Mouse (Mus musculus): ENCODE measurements around the gene Ppfia2.

Ppfia2 gene

GRCm38 (mm10) chr10:106913032-106913431 lies 442.9 kb downstream of the Ppfia2 start:
- DNase-seq (ENCODE audit: low read depth in 1 of 2, low spot score in 2 of 2) = no peak

GRCm38 (mm10) chr10:106914275-106914674 lies 444.1 kb downstream of the Ppfia2 start:
- DNase-seq (ENCODE audit: low read depth in 1 of 2, low spot score in 2 of 2) = no peak

GRCm38 (mm10) chr10:106914822-106915221 lies 444.7 kb downstream of the Ppfia2 start:
- no peak for DNase-seq (ENCODE audit: low read depth in 1 of 2, low spot score in 2 of 2)

- no peak for DNase-seq (ENCODE audit: low read depth in 1 of 2, low spot score in 2 of 2)
Observed at GRCm38 (mm10) chr10:106924334-106924733, 454.2 kb downstream of the Ppfia2 start.

- DNase-seq (ENCODE audit: low read depth in 1 of 2, low spot score in 2 of 2) = no peak
Observed at GRCm38 (mm10) chr10:106924798-106925197, 454.7 kb downstream of the Ppfia2 start.

GRCm38 (mm10) chr10:106928576-106929332 lies 458.6 kb downstream of the Ppfia2 start:
- no peak for DNase-seq (ENCODE audit: low read depth in 1 of 2, low spot score in 2 of 2)

- no peak for DNase-seq (ENCODE audit: low read depth in 1 of 2, low spot score in 2 of 2)
Observed at GRCm38 (mm10) chr10:106932571-106933073, 462.5 kb downstream of the Ppfia2 start.

- no peak for DNase-seq (ENCODE audit: low read depth in 1 of 2, low spot score in 2 of 2)
Observed at GRCm38 (mm10) chr10:106936996-106937395, 466.9 kb downstream of the Ppfia2 start.

GRCm38 (mm10) chr10:106938851-106939250 lies 468.7 kb downstream of the Ppfia2 start:
- no peak for DNase-seq (ENCODE audit: low read depth in 1 of 2, low spot score in 2 of 2)

GRCm38 (mm10) chr10:106939441-106939840 lies 469.3 kb downstream of the Ppfia2 start:
- DNase-seq (ENCODE audit: low read depth in 1 of 2, low spot score in 2 of 2) = no peak

- DNase-seq (ENCODE audit: low read depth in 1 of 2, low spot score in 2 of 2) = no peak
Observed at GRCm38 (mm10) chr10:106941380-106941779, 471.2 kb downstream of the Ppfia2 start.

GRCm38 (mm10) chr10:106959026-106959425 lies 488.9 kb downstream of the Ppfia2 start:
- DNase-seq (ENCODE audit: low read depth in 1 of 2, low spot score in 2 of 2) = no peak

- DNase-seq (ENCODE audit: low read depth in 1 of 2, low spot score in 2 of 2) = no peak
Observed at GRCm38 (mm10) chr10:106975193-106976141, 505.3 kb downstream of the Ppfia2 start.

Data from monocyte, adult 2 months (primary cell).